Mouse (Mus musculus): Measurements from ENCODE around the gene Cilp2. TPM values are rescaled to one million over a fixed set of nuclear protein-coding genes. Genes with fewer than 3 reads are reported as not detected.
A peak's percentile ranks its signal among the peaks of the same experiment; 100 is the strongest.

The Cilp2 gene
- total and polyA plus RNA-seq, 3 experiments: 1.5 to 16.8 (median 1.9) TPM

GRCm38 (mm10) chr8:69899876-69900275 is 12.4 kb upstream of the Cilp2 start:
- DNase-seq: no peak
- Histone ChIP-seq H3K4me3 (peak overlapping the region; percentile 77), H3K9ac (ENCODE audit: low read depth, low read length) (no peak overlapping the region), H3K4me1 (ENCODE audit: control insufficient read depth, insufficient read depth, low read length) (peaks cover 13% of the 10 kb centered on the region), H3K27me3 (ENCODE audit: control insufficient read depth, insufficient read depth, low read length) (no peaks in the 10 kb centered on the region), H3K79me2 (replicated peaks; ENCODE audit: control insufficient read depth, insufficient read depth, low read length) (peaks cover 2% of the 10 kb centered on the region; the same call in 1 of the 2 replicates), H3K27ac (no peak overlapping the region), H3K36me3 (ENCODE audit: control insufficient read depth, insufficient read depth, low read length) (no peaks in the 10 kb centered on the region)
- TF ChIP-seq CTCF (IDR thresholded peaks at IDR 0.05) (no peak), EP300 (IDR thresholded peaks at IDR 0.05; ENCODE audit: insufficient read depth, low read depth, low read length) (no peak), POLR2A (IDR thresholded peaks at IDR 0.05; ENCODE audit: insufficient read depth, low read depth, low read length) (no peak)
- intact Hi-C loops (cut with DNase I): loop anchor here (5.0 to 10.0 kb wide), 4 partner anchors 97 to 312 kb away; partner anchors contain the start of genes Gatad2a, Slc25a42 and Zfp868
- 85% methylated on average over 2 of the region's 2 CpGs for WGBS

GRCm38 (mm10) chr8:69897857-69898256 is 10.4 kb upstream of the Cilp2 start:
- no peak for DNase-seq
- Histone ChIP-seq H3K79me2 (replicated peaks; ENCODE audit: control insufficient read depth, insufficient read depth, low read length) (peaks cover 2% of the 10 kb centered on the region; the same call in 1 of the 2 replicates), H3K36me3 (ENCODE audit: control insufficient read depth, insufficient read depth, low read length) (no peaks in the 10 kb centered on the region), H3K9ac (ENCODE audit: low read depth, low read length) (no peak overlapping the region), H3K4me1 (ENCODE audit: control insufficient read depth, insufficient read depth, low read length) (peaks cover 13% of the 10 kb centered on the region), H3K27me3 (ENCODE audit: control insufficient read depth, insufficient read depth, low read length) (no peaks in the 10 kb centered on the region), H3K4me3 (no peak overlapping the region), H3K27ac (no peak overlapping the region)
- intact Hi-C loops (cut with DNase I): loop anchor here (10.0 kb wide), 1 partner anchor 273 kb away; the partner anchor contains the start of gene Zfp868
- TF ChIP-seq CTCF (IDR thresholded peaks at IDR 0.05) (no peak), EP300 (IDR thresholded peaks at IDR 0.05; ENCODE audit: insufficient read depth, low read depth, low read length) (no peak), POLR2A (IDR thresholded peaks at IDR 0.05; ENCODE audit: insufficient read depth, low read depth, low read length) (no peak)
- WGBS: 77% methylated on average over 6 of the region's 6 CpGs

GRCm38 (mm10) chr8:69895772-69896451 is 8.4 kb upstream of the Cilp2 start:
- DNase-seq: no peak
- Histone ChIP-seq H3K27ac (no peak overlapping the region; the same call in 1 of the 2 replicates), H3K79me2 (replicated peaks; ENCODE audit: control insufficient read depth, insufficient read depth, low read length) (peaks cover 2% of the 10 kb centered on the region; the same call in 1 of the 2 replicates), H3K4me1 (ENCODE audit: control insufficient read depth, insufficient read depth, low read length) (peaks cover 12% of the 10 kb centered on the region), H3K27me3 (ENCODE audit: control insufficient read depth, insufficient read depth, low read length) (no peaks in the 10 kb centered on the region), H3K9ac (ENCODE audit: low read depth, low read length) (peak overlapping the region; percentile 16; the same call in 1 of the 2 replicates), H3K36me3 (ENCODE audit: control insufficient read depth, insufficient read depth, low read length) (no peaks in the 10 kb centered on the region), H3K4me3 (no peak overlapping the region)
- TF ChIP-seq EP300 (IDR thresholded peaks at IDR 0.05; ENCODE audit: insufficient read depth, low read depth, low read length): no peak
- 0 out of 2 replicates have a peak, but pooled peaks have one; percentile 4 for TF ChIP-seq CTCF (IDR thresholded peaks at IDR 0.05)
- TF ChIP-seq POLR2A (IDR thresholded peaks at IDR 0.05; ENCODE audit: insufficient read depth, low read depth, low read length): no peak
- intact Hi-C loops (cut with DNase I): loop anchor here (10.0 kb wide), 1 partner anchor 271 kb away; the partner anchor contains the start of gene Zfp868
- 53% methylated on average over 4 of the region's 4 CpGs for WGBS

DNA sequence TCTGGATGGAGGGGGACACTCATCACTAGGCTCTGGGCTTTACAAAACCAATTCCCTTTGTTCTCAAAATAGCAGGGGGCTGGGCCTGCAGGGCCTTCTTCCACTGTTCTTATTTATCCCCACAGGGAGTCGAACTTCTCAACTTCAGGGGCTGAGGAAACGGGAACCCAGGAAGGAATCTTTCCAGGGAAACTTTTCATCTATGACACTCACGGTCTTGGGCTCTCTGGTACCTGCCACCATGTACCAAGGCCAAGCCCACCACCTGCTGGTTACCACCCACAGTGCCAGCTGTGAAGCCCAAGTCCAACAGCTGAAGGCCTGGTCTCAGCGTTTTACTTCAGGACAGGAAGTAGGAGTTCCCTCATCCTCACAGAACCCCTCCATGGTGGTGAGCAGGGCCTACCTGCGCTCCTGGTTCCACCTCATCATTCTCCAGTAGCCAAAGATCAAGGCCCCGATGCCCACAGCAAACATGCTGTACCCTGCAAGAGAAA is 7.4 kb upstream of the Cilp2 start:
- H3K79me2 ChIP-seq (replicated peaks; ENCODE audit: control insufficient read depth, insufficient read depth, low read length): 0 out of 2 replicates have a peak, but pooled peaks cover 2% of the 10 kb centered on the region

GRCm38 (mm10) chr8:69893863-69894262 is 6.4 kb upstream of the Cilp2 start:
- H3K36me3 ChIP-seq (ENCODE audit: control insufficient read depth, insufficient read depth, low read length): no peaks in the 10 kb centered on the region
- H3K9ac ChIP-seq (ENCODE audit: low read depth, low read length): no peak overlapping the region
- 61% methylated on average over 17 of the region's 17 CpGs for WGBS
- H3K4me3 ChIP-seq: no peak overlapping the region
- intact Hi-C loops (cut with DNase I): loop anchor here (10.0 kb wide), 1 partner anchor 269 kb away; the partner anchor contains the start of gene Zfp868
- H3K27ac ChIP-seq: no peak overlapping the region
- peaks cover 10% of the 10 kb centered on the region for H3K4me1 ChIP-seq (ENCODE audit: control insufficient read depth, insufficient read depth, low read length)
- H3K79me2 ChIP-seq (replicated peaks; ENCODE audit: control insufficient read depth, insufficient read depth, low read length): 0 out of 2 replicates have a peak, but pooled peaks cover 2% of the 10 kb centered on the region
- DNase-seq: no peak
- TF ChIP-seq CTCF (IDR thresholded peaks at IDR 0.05) (peak; percentile 70), EP300 (IDR thresholded peaks at IDR 0.05; ENCODE audit: insufficient read depth, low read depth, low read length) (no peak)
- H3K27me3 ChIP-seq (ENCODE audit: control insufficient read depth, insufficient read depth, low read length): peaks cover 5% of the 10 kb centered on the region

More for the DNA sequence above, 7.4 kb upstream of the Cilp2 start:
- H3K9ac ChIP-seq (ENCODE audit: low read depth, low read length): no peak overlapping the region
- H3K4me1 ChIP-seq (ENCODE audit: control insufficient read depth, insufficient read depth, low read length): peaks cover 10% of the 10 kb centered on the region
- intact Hi-C loops (cut with DNase I): loop anchor here (10.0 kb wide), 1 partner anchor 270 kb away; the partner anchor contains the start of gene Zfp868
- H3K36me3 ChIP-seq (ENCODE audit: control insufficient read depth, insufficient read depth, low read length): no peaks in the 10 kb centered on the region
- no peak overlapping the region for H3K27ac ChIP-seq
- no peak for DNase-seq
- no peak for TF ChIP-seq CTCF (IDR thresholded peaks at IDR 0.05)
- TF ChIP-seq EP300 (IDR thresholded peaks at IDR 0.05; ENCODE audit: insufficient read depth, low read depth, low read length): no peak
- no peak for TF ChIP-seq POLR2A (IDR thresholded peaks at IDR 0.05; ENCODE audit: insufficient read depth, low read depth, low read length)
- H3K4me3 ChIP-seq: no peak overlapping the region
- H3K27me3 ChIP-seq (ENCODE audit: control insufficient read depth, insufficient read depth, low read length): no peaks in the 10 kb centered on the region
- 64% methylated on average over 6 of the region's 6 CpGs for WGBS
